Mouse (Mus musculus): ENCODE data around the gene Tenm3. TPM values are rescaled to one million over a fixed set of nuclear protein-coding genes. Genes with fewer than 3 reads are reported as not detected.

Gene Tenm3
- polyA plus RNA-seq, 1 experiment: 0.28 TPM

DNA sequence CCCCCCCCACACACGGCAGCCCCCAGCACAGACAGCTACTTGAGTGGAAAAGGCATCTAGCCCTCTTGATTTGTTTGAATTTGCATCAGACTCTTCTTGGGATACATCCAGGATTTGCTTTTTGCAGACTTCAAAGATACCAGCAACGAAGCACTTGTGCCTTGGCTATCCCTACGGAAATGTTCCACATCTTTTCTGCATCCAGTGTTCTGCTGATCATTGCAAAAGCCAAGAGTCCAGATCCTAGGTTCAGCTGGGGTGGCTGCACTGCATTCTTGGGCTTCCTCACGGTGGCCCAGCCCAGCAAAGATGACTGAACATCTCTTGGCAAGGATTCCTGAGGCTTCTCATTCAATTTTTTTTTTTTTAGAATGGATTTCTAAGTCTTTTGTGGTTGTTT lies 275.1 kb downstream of the Tenm3 start:
- no peaks in the 10 kb centered on the region for H3K4me1 ChIP-seq (ENCODE audit: control insufficient read depth, insufficient read depth, insufficient read length, low read length)
- no peak overlapping the region for H3K27ac ChIP-seq (replicated peaks; ENCODE audit: low read depth, low read length)
- no peak overlapping the region for H3K4me3 ChIP-seq (ENCODE audit: insufficient read depth, low read depth, low read length)

DNA sequence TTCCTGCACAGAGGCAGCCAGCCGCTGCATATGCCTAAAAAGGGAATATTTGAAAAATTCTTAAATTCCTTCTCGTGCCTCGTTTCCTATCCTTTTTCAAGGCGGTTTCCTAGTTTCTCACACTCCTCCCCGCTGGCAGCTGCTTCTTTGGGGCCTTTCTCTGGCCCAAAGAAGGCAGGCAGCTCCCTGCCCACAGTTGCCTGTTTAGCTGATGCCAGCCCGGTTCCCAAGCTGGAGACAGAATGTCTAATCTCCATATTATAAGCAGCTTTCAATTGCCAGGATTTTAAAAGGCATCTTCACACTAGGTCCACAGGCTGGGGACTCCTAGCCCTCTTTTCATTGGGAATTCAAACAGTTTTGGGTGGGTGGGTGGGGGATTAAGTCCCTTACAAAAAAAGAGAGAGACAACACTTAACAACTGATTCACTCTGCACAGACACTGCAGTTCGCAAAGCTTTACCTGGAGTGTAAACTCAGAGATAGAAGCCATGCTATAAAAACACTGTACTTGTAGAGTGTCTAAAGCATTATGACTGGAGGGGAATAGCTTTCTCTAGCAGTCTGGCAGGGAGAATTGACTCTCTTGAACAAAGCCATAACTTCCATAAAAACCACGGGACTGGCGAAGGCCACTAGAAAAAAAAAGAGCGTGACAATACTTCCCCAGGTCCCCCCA lies 275.7 kb downstream of the Tenm3 start:
- H3K27ac ChIP-seq (replicated peaks; ENCODE audit: low read depth, low read length): no peak overlapping the region
- H3K4me1 ChIP-seq (ENCODE audit: control insufficient read depth, insufficient read depth, insufficient read length, low read length): no peaks in the 10 kb centered on the region
- H3K4me3 ChIP-seq (ENCODE audit: insufficient read depth, low read depth, low read length): no peak overlapping the region

DNA sequence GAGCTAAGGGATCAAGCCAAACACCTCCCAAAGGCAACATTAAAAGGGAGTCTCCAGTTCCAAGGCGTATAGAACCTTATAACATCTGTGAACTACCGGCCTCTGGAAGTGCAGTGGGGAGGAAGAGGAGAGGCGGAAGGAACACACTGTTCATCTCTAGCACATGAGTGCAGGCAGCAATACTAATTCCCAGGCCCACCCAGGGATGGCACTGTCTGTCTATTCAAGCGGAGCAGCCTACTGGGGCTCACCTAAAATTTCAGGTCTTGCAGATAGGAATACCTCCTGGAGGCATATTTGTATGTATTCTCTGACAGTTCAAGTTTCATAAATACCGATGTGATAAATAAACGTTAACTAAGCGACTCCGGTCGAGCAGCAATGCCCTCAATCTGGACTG lies 283.5 kb downstream of the Tenm3 start:
- no peak overlapping the region for H3K4me3 ChIP-seq (ENCODE audit: insufficient read depth, low read depth, low read length)
- H3K27ac ChIP-seq (replicated peaks; ENCODE audit: low read depth, low read length): no peak overlapping the region
- H3K4me1 ChIP-seq (ENCODE audit: control insufficient read depth, insufficient read depth, insufficient read length, low read length): no peaks in the 10 kb centered on the region

DNA sequence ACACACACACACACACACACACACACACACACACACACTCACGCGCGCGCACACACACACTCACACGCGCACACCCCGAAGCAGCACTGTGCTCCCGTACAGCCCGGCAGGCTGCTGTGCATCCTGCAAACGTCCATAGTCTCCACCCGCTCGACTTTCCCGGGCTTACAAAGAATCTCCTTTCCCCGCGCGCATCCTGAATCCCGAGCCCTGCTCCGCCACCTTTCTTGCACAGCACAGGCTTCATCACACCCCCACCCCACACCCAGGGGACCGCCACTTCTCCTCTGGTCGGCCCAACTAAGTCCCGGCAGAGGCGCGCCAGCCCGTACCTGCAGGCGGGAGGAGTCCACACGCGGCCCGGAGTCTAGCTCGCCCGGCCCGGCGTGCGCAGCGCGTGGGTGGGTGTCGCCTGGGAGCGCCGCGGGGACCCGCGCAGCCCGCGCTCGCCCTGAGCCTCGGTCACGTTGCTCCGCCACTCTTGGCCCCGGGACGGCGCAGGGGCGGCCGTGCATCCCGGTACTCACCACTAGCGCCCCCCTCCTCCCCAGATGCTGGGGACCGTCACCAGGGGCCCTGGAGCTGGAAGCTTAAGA lies 288.1 kb downstream of the Tenm3 start:
- Histone ChIP-seq H3K27ac (replicated peaks; ENCODE audit: low read depth, low read length) (no peak overlapping the region), H3K4me1 (ENCODE audit: control insufficient read depth, insufficient read depth, insufficient read length, low read length) (no peaks in the 10 kb centered on the region), H3K4me3 (ENCODE audit: insufficient read depth, low read depth, low read length) (peak overlapping the region; percentile 42)

DNA sequence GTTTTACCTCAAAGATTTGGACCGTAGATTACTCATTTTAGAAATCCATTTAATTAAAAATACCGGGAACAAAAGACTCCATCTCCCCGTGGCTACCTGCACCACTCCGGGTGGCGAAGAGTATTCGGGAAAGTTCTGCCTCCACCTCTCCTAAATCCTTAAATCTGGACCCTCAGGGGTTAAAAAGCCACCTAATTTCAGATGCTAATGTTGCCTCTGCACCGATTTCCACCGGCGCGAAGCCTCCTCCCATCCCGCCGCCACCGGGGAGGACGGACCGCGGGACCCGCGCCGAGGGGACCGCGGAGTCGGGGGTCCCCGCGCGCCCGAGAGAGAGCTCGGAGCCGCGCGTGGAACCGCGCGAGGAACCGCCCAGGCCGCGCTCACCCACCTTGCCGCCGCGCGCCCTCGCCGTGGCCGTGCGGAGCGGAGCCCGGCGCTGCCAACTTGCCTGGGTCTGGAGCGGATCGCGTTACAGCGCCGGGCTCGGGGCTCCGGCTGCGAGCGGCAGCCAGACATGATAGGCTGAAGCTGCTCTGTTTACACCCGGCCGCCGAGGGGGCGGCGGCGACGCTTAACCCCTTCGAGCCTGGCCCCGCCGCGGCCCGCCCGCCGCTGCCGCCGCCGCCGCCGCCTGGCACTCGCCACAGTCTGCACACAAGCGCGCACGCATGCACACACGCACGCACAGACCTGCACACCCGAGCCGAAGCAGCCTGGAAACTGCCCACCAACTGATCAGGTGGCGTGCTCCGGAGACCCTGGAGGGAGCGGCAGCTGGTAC lies 288.8 kb downstream of the Tenm3 start:
- H3K4me1 ChIP-seq (ENCODE audit: control insufficient read depth, insufficient read depth, insufficient read length, low read length): no peaks in the 10 kb centered on the region
- no peak overlapping the region for H3K27ac ChIP-seq (replicated peaks; ENCODE audit: low read depth, low read length)
- H3K4me3 ChIP-seq (ENCODE audit: insufficient read depth, low read depth, low read length): peak overlapping the region; percentile 42

DNA sequence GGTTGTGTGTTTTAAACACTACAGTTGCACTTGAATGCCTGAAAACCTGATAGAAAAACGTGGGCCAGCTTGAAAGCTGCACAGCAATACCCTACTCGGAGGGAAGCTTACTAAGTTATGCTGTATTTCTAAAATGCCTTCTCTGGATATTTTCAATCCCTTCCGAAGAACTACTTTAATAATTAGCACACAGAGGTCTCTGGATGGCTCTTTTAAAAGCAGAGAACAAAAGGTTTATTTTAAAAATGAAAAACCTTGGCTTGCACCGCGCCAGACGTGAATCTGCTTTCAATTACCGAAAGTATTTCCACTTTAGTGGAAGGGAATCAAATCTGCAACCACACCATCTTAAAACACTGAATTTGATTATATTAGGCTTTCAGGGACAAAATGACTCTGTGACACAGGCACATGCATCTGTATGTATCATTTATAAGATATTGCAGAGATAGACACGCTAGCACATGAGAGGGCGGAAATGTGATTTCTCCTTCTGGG lies 289.9 kb downstream of the Tenm3 start:
- H3K27ac ChIP-seq (replicated peaks; ENCODE audit: low read depth, low read length): no peak overlapping the region
- H3K4me1 ChIP-seq (ENCODE audit: control insufficient read depth, insufficient read depth, insufficient read length, low read length): no peaks in the 10 kb centered on the region
- H3K4me3 ChIP-seq (ENCODE audit: insufficient read depth, low read depth, low read length): no peak overlapping the region

DNA sequence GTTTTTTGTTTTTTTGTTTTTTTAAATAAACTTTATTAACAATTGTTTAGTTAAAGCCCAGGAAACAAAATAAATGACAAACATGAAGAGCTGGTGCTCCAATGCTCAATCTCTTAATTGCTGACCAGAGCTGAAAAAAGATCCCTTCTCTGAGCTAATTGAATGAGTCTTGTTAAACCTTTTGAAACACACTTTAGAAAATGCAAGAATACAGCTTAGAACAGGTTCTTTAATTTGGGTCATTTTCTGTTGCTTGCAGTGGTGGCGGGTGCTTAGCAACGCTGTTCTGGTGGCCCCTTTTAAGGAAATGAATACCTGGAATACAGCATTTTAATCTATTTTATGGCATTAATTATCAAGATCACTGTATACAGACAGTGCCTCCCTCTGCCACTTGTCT lies 291.4 kb downstream of the Tenm3 start:
- H3K4me3 ChIP-seq (ENCODE audit: insufficient read depth, low read depth, low read length): no peak overlapping the region
- H3K4me1 ChIP-seq (ENCODE audit: control insufficient read depth, insufficient read depth, insufficient read length, low read length): no peaks in the 10 kb centered on the region
- H3K27ac ChIP-seq (replicated peaks; ENCODE audit: low read depth, low read length): no peak overlapping the region

DNA sequence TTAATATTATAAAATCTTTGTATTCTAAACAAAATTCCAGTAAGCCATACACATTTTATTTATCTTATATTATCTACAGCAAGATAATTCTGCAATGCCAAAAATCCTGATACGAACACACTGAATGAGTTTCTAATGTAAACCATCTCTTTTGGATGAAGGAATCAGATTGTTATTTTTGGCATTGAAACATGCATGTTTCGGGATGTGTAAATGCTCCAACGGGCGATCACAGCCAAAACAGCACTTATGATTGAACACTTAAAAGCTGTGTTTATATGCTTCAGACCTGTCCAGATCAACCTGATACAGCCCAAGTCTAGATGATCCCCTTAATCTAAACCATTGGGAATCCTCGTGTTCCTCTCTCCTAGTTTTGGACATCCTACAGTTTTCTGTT lies 292.4 kb downstream of the Tenm3 start:
- Histone ChIP-seq H3K4me1 (ENCODE audit: control insufficient read depth, insufficient read depth, insufficient read length, low read length) (no peaks in the 10 kb centered on the region), H3K27ac (replicated peaks; ENCODE audit: low read depth, low read length) (no peak overlapping the region), H3K4me3 (ENCODE audit: insufficient read depth, low read depth, low read length) (no peak overlapping the region)

DNA sequence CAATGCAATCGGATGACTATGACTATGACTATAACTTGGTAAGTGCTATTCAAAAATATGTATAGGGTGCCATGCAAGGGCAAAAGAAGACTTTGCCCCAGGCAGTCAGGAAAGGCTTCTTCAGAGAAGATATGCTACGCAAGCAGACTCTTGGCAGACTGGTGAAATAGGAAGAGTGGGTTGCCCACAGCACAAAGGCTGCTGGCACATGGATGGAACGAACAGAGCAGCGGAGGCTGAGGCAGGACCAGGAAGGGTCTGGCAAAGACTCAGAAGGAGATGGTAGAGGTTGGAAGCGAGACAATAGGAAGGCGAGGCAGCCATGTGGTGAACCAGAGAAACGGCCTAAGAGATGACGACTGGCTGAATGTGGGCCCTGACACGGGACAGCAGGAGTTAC lies 294.8 kb downstream of the Tenm3 start:
- Histone ChIP-seq H3K4me3 (ENCODE audit: insufficient read depth, low read depth, low read length) (no peak overlapping the region), H3K4me1 (ENCODE audit: control insufficient read depth, insufficient read depth, insufficient read length, low read length) (no peaks in the 10 kb centered on the region)

DNA sequence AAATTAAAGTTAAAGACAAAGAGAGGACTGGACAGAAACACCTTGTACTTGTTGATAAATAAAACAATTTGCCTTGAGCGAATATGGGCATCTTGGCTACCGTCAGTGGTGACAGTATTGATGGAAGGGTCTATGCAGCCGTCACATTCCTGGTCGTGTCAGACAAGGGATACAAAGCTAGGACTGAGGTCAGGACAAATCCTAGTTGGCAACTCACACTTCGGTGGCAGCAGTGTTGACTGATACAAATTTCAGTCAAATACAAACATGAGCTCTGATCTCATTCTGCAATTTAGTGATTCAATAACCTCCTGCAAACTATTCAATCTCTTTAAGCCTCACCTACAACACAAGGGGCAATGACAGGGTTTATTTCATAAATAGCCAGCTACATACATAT lies 298.1 kb downstream of the Tenm3 start:
- Histone ChIP-seq H3K4me1 (ENCODE audit: control insufficient read depth, insufficient read depth, insufficient read length, low read length) (no peaks in the 10 kb centered on the region), H3K4me3 (ENCODE audit: insufficient read depth, low read depth, low read length) (no peak overlapping the region), H3K27ac (replicated peaks; ENCODE audit: low read depth, low read length) (no peak overlapping the region)

More for the DNA sequence above, 294.8 kb downstream of the Tenm3 start:
- no peak overlapping the region for H3K27ac ChIP-seq (replicated peaks; ENCODE audit: low read depth, low read length)

DNA sequence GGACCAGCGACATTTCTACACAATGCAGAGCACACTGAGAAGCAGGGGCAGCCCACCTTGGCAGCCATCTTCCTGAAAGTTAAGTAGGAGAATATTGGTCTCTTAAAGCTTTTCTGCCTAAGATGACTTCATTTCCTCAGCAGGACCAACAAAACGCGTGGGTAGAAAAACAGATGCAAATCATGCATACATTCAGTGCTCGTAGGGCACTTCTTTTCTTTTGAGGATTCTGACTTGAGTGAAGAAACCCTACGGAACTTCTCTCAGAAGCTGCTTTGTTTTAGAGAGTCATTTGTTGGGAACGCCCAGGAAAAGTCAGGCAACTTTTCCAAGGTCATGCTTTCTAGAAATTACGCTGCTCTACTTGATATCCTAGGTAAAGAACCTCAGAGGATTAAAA lies 298.9 kb downstream of the Tenm3 start:
- Histone ChIP-seq H3K27ac (replicated peaks; ENCODE audit: low read depth, low read length) (no peak overlapping the region), H3K4me3 (ENCODE audit: insufficient read depth, low read depth, low read length) (no peak overlapping the region), H3K4me1 (ENCODE audit: control insufficient read depth, insufficient read depth, insufficient read length, low read length) (no peaks in the 10 kb centered on the region)

DNA sequence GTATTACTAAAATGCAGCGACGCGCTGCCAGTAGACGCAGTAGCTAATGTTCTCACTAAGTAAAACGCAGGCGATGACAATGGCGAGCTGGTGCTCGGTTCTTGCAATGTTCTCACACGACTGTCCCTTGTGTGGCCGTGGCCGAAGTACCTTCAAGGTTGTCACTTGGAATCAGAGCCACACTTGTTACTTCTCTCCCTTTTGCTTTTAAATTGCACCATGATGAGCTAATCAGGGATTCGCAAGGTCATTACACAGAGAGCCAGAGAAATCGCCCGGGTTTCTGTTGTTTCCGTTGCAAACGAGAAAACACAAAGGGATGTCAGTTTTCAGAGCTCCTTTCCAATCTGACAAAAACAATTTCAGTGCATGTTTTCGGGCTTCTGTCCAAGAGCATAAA lies 301.6 kb downstream of the Tenm3 start:
- no peak overlapping the region for H3K4me3 ChIP-seq (ENCODE audit: insufficient read depth, low read depth, low read length)
- H3K27ac ChIP-seq (replicated peaks; ENCODE audit: low read depth, low read length): no peak overlapping the region
- no peaks in the 10 kb centered on the region for H3K4me1 ChIP-seq (ENCODE audit: control insufficient read depth, insufficient read depth, insufficient read length, low read length)

DNA sequence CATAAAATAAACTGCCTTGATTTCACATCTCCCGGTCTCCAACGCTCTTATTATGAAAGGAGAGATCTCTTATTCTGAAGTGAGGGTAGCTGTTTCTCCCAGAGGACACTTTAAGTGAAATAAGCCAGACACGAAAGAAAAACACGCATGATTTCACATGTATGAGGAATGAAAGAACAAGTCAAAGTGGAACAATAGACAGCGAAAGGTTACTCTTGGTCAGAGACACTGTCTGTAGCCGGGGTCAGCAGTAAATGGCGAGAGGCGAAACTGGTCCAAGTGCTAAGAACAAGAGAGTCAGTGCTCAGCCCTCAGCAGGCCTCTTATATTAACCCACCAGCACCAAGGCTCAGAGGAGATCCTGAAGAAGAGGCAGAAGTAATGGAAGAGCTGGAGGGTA lies 302.9 kb downstream of the Tenm3 start:
- no peak overlapping the region for H3K27ac ChIP-seq (replicated peaks; ENCODE audit: low read depth, low read length)
- H3K4me1 ChIP-seq (ENCODE audit: control insufficient read depth, insufficient read depth, insufficient read length, low read length): no peaks in the 10 kb centered on the region
- H3K4me3 ChIP-seq (ENCODE audit: insufficient read depth, low read depth, low read length): no peak overlapping the region

DNA sequence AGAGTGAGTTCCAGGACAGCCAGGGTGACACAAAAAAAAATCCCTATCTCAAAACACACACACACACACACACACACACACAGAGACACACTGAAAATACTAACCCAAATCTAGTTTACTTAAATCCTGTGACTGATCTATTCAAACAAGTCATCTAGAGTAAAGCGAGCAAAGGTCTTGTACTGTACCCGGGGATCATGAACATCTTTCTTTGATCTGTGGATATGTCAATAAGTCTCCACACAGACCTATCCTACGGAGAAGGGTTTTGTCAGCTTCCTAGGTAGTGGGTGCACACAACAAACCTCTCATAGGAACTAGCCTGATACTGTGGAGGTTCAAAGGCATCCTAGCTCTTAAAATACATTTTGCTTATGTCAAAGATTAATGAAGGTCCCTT lies 307.9 kb downstream of the Tenm3 start:
- no peak overlapping the region for H3K27ac ChIP-seq (replicated peaks; ENCODE audit: low read depth, low read length)
- H3K4me3 ChIP-seq (ENCODE audit: insufficient read depth, low read depth, low read length): no peak overlapping the region
- H3K4me1 ChIP-seq (ENCODE audit: control insufficient read depth, insufficient read depth, insufficient read length, low read length): no peaks in the 10 kb centered on the region

DNA sequence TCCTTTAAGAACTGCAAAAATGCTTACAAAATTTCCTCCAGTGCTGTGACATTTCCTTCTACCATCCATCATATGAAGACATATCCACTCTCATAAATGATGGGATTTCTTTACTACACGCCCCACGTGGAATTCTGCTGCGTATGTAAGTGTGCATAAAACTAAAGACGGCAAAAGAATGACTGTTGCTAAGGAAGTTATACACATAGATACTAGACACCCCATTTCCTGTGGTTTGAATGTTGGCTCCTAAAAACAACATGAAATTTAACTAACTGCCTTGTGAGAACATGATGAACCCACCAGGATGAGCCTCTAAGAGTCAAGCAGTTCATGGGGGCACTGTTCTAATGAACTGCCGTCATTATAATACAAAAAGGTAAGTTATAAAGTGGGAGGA lies 312.0 kb downstream of the Tenm3 start:
- no peaks in the 10 kb centered on the region for H3K4me1 ChIP-seq (ENCODE audit: control insufficient read depth, insufficient read depth, insufficient read length, low read length)
- no peak overlapping the region for H3K27ac ChIP-seq (replicated peaks; ENCODE audit: low read depth, low read length)
- no peak overlapping the region for H3K4me3 ChIP-seq (ENCODE audit: insufficient read depth, low read depth, low read length)

Measured in brown adipose tissue, adult 24 weeks (tissue).